Mouse (Mus musculus) midbrain, embryonic 14.5 days (tissue): ENCODE data around the gene Sp2. TPM values are rescaled to one million over a fixed set of nuclear protein-coding genes. Genes with fewer than 3 reads are reported as not detected.
A peak's percentile ranks its signal among the peaks of the same experiment; 100 is the strongest.

ENCODE experiments used
- ATAC-seq: fragments of 200-750 bp; cut with Nextera tagmentation; 2 replicates; pipeline ENCODE4 v1.8.0; 2017; ENCODE audit warnings: moderate number of reproducible peaks, moderate library complexity; ENCODE audit not compliant: low FRiP score, low TSS enrichment
- DNase-seq: peaks from one replicate; pipeline ENCODE4 v3.0.0-alpha.2; 2015
- H3K27ac ChIP-seq: fragments of 300-500 bp; sonication (generic); replicated peaks from 2 replicates; pipeline ENCODE4 v1.5.1; 2014; ENCODE audit warnings: mild to moderate bottlenecking, low read depth, low read length, moderate library complexity
- H3K27me3 ChIP-seq: fragments of 300-500 bp; sonication (generic); 2 replicates; pipeline ENCODE4 v1.6.1; 2014; ENCODE audit warnings: low read length, control low read depth, mixed read lengths; ENCODE audit not compliant: control insufficient read depth, insufficient read depth
- H3K36me3 ChIP-seq: fragments of 300-500 bp; sonication (generic); 2 replicates; pipeline ENCODE4 v1.6.1; 2014; ENCODE audit warnings: low read length, control low read depth; ENCODE audit not compliant: control insufficient read depth, insufficient read depth
- H3K4me1 ChIP-seq: fragments of 300-500 bp; sonication (generic); 2 replicates; pipeline ENCODE4 v1.6.1; 2014; ENCODE audit warnings: mild to moderate bottlenecking, antibody characterized with exemption, low read length, control low read depth; ENCODE audit not compliant: control insufficient read depth, insufficient read depth
- H3K4me2 ChIP-seq: fragments of 300-500 bp; sonication (generic); 2 replicates; pipeline ENCODE4 v1.6.1; 2014; ENCODE audit warnings: mild to moderate bottlenecking, low read length, moderate library complexity
- H3K4me3 ChIP-seq: fragments of 300-500 bp; sonication (generic); replicated peaks from 2 replicates; pipeline ENCODE4 v1.5.1; 2014; ENCODE audit warnings: low read depth, low read length
- H3K9ac ChIP-seq: fragments of 300-500 bp; sonication (generic); replicated peaks from 2 replicates; pipeline ENCODE4 v1.6.1; 2014; ENCODE audit warnings: mild to moderate bottlenecking, low read length, moderate library complexity
- H3K9me3 ChIP-seq: fragments of 300-500 bp; sonication (generic); 2 replicates; pipeline ENCODE4 v1.6.1; 2016; ENCODE audit warnings: low read length, control low read depth, mixed read lengths; ENCODE audit not compliant: control insufficient read depth
- WGBS: fragments of 180-500 bp; shearing (Covaris S2); extraction: QIAGEN DNeasy Blood & Tissue Kit; methylation state at CpG from one replicate; pipeline ENCODE4 v1.1.7; 2014; 5-methylcytosine and 5-hydroxymethylcytosine counted together
- polyA plus RNA-seq: library from polyadenylated mRNA; unstranded; fragments of >200 nt; fragmentation: Nextera tagmentation; extraction: Ambion mirVana; gene quantifications from 2 replicates; pipeline ENCODE4 v1.2.1, GENCODE M21; 2014

Sp2 gene
- polyA plus RNA-seq, 1 experiment from 2014 or later = 17.2 TPM

DNA sequence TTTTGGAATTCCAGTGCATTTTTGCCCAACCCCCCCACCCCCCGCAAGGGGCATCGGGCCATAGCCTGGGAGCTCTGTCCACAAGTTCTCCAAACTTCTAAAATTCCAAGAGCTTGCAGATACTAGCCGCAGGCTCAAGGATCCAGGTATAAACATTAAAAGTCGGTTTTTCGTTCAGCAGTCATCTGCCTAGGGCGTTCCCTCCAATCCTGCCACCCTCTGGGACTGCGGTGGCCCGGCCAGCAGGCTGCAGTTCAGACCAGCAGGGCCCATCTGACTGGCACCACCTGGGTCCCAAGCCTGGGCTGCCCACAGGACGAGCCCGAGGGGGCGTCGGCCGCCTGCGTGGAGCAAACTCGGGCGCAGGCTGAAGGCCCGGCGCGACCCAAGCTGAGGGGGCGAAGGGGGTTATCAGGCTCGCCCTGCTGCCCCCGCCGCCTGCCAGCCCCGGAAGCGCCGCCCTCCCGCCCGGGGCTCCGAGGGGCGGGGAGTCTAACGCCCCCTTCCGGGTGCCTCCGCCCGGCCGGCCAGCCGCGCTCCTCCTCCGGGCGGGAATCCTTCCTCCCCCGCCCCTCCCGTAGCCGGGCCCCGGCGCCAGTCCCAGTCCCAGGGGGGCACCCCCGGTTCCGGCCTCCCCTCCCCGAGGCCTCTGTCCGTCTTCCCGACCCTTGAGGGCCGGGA lies 5.7 kb downstream of the Sp2 start:
- 1% methylated on average over 49 of the region's 50 CpGs for WGBS
- ATAC-seq = peak; percentile 80

DNA sequence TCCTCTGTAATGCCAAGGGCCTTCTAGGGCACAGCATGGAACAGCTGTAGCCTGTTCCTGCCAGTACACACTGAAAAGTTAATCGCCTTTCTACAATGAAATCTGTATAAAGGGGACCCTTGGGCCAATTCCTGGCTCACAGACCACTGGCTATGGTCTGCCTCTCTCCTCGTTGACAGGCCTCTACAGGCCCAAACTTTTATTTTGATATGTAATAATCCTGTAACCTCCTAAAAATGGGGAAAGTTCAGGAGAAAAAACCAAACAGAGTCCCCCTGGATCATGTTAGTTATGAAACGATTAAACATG lies 6.4 kb downstream of the Sp2 start:
- H3K36me3 ChIP-seq = no peaks in the 10 kb centered on the region
- 54% methylated on average over 3 of the region's 3 CpGs for WGBS
- peak overlapping the region; percentile 93 for H3K9ac ChIP-seq
- no peaks in the 10 kb centered on the region for H3K9me3 ChIP-seq
- H3K4me1 ChIP-seq = peaks cover 24% of the 10 kb centered on the region
- peak overlapping the region; percentile 97; the same call in 1 of the 2 replicates for H3K27ac ChIP-seq
- ATAC-seq (no peak), DNase-seq (no peak)
- peak overlapping the region; percentile 87 for H3K4me2 ChIP-seq
- no peaks in the 10 kb centered on the region for H3K27me3 ChIP-seq
- peak overlapping the region; percentile 88 for H3K4me3 ChIP-seq

More for the DNA sequence above, 5.7 kb downstream of the Sp2 start:
- Histone ChIP-seq H3K4me2 (peak overlapping the region; percentile 87), H3K4me1 (peaks cover 24% of the 10 kb centered on the region), H3K27me3 (no peaks in the 10 kb centered on the region), H3K36me3 (no peaks in the 10 kb centered on the region), H3K4me3 (peak overlapping the region; percentile 88), H3K9me3 (no peaks in the 10 kb centered on the region), H3K9ac (peak overlapping the region; percentile 93), H3K27ac (peak overlapping the region; percentile 97)
- DNase-seq = peak; percentile 92

DNA sequence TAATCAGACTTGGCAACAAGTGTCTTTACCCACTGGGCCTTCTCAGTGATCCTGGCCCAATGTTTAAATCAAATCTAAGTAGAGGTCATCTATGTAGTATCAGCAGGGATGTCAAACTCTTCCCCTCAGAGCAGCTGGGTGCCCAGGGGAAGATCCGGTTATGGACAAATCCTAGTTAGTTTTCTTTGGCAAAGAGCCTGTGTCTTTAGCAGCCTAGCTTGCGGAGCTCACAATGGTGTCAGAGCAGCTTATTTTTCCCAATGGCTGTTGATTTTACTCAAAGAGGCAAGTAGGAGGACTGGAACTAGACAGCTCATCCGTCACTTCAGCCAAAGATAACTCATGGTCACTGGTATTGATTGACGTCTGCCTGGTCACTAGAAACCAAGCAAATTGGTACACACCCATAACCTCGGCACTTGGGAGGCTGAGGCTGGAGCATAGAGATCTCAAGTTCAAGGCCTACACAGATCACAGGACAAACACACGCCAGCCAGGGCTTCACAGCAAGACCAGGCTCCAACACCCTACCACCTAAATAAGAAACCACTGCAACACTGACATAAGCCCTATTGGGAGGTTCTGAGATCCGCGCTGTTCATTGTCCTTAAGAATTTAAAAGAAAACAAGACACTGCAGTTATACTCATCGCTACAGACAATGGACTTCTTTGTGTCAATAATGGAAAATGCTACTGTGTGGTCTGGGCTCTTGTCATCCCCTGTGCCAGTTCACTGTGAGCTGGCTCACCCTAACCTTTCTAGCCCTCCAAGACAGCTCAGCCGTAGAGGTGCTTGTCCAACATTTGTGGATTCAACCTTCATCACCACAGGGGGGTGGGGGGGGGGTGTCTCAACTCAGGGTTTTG lies 7.0 kb downstream of the Sp2 start:
- no peak for ATAC-seq
- peak overlapping the region; percentile 88; the same call in 1 of the 2 replicates for H3K4me3 ChIP-seq

DNA sequence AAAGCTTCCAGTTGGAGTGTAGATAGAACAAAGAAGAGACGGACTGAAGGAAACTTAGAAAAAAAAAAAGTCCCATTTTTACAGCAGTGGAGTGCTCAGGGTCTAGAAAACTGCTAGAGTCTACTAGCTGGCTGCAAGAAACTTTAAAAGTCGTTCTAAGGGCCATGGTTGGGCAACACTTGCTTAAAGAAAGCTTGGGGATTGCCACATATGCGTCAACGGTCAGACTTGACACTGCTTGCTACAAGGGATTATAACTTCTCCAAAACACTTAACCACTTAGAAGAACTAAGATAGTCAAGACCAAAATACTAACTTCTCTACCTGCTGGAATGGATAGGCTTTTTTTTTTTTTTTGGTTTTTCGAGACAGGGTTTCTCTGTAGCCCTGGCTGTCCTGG lies 7.9 kb downstream of the Sp2 start:
- H3K36me3 ChIP-seq = no peaks in the 10 kb centered on the region
- H3K9ac ChIP-seq = no peak overlapping the region
- H3K4me3 ChIP-seq = no peak overlapping the region
- ATAC-seq (no peak), DNase-seq (no peak)
- no peaks in the 10 kb centered on the region for H3K9me3 ChIP-seq
- H3K4me2 ChIP-seq = no peak overlapping the region
- WGBS = 89% methylated on average over 5 of the region's 5 CpGs
- peaks cover 24% of the 10 kb centered on the region for H3K4me1 ChIP-seq
- no peak overlapping the region for H3K27ac ChIP-seq
- H3K27me3 ChIP-seq = no peaks in the 10 kb centered on the region

More for the DNA sequence above, 7.0 kb downstream of the Sp2 start:
- DNase-seq = no peak
- H3K9me3 ChIP-seq = no peaks in the 10 kb centered on the region
- WGBS = 84% methylated on average over 10 of the region's 10 CpGs
- H3K27ac ChIP-seq = 0 out of 2 replicates have a peak overlapping the region, but pooled peaks have one; percentile 49
- peak overlapping the region; percentile 87 for H3K4me2 ChIP-seq
- H3K36me3 ChIP-seq = no peaks in the 10 kb centered on the region
- H3K4me1 ChIP-seq = peaks cover 24% of the 10 kb centered on the region
- H3K27me3 ChIP-seq = no peaks in the 10 kb centered on the region
- H3K9ac ChIP-seq = peak overlapping the region; percentile 93

DNA sequence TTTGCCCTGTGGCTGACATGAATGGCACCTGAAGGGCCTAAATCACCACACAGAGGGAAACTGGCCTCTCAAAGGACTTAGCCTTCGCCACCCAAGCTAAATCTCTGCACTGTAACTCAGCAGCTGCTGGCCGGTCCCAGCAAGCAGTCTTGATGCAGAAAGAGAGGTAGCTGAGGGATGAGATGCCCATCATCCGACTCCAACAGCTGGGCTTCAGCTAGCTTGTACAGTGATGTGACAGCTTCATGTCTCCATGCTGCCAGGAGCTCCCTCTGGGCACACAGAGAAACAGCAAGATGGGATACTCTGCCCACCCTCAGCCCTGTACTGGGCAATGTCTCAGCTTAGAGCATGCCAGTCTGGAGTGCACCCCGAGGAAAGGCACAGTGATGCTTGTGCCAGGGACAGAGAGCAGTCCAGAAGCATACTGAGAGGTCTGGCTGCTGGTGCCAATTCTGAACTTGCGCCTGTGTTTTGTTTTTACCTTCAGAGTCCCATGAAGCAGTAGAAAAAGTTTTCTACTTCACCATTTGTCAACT lies 9.3 kb downstream of the Sp2 start:
- no peak overlapping the region for H3K9ac ChIP-seq
- H3K4me1 ChIP-seq = peaks cover 23% of the 10 kb centered on the region
- no peak overlapping the region for H3K4me2 ChIP-seq
- no peaks in the 10 kb centered on the region for H3K9me3 ChIP-seq
- peak overlapping the region; percentile 14 for H3K27ac ChIP-seq
- 78% methylated on average over 5 of the region's 5 CpGs for WGBS
- H3K27me3 ChIP-seq = no peaks in the 10 kb centered on the region
- DNase-seq (no peak), ATAC-seq (no peak)
- no peak overlapping the region for H3K4me3 ChIP-seq
- H3K36me3 ChIP-seq = no peaks in the 10 kb centered on the region

DNA sequence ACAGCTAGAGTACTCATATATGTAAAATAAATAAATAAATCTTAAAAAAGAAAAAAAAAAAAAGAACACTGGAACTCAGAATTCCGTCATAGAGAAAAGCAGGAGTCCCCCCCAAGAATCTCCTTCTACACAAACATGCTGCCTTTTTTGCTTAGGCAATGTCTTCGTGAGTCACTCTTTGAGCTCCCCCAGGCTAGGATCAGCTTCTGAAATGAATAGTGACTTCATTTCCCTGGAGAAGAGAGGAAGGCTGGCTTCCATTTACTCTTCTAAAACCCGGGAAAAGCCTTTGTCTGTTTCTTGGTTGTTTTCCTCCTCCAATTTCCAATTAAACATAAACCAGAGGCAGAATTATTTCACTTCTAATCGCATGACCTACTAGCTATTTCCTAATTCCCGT lies 9.9 kb downstream of the Sp2 start:
- Histone ChIP-seq H3K4me3 (no peak overlapping the region), H3K27ac (peak overlapping the region; percentile 14), H3K9me3 (no peaks in the 10 kb centered on the region), H3K4me1 (peaks cover 19% of the 10 kb centered on the region), H3K4me2 (no peak overlapping the region), H3K27me3 (no peaks in the 10 kb centered on the region), H3K9ac (no peak overlapping the region), H3K36me3 (no peaks in the 10 kb centered on the region)
- 72% methylated on average over 5 of the region's 5 CpGs for WGBS
- no peak for ATAC-seq
- DNase-seq = peak; percentile 54

DNA sequence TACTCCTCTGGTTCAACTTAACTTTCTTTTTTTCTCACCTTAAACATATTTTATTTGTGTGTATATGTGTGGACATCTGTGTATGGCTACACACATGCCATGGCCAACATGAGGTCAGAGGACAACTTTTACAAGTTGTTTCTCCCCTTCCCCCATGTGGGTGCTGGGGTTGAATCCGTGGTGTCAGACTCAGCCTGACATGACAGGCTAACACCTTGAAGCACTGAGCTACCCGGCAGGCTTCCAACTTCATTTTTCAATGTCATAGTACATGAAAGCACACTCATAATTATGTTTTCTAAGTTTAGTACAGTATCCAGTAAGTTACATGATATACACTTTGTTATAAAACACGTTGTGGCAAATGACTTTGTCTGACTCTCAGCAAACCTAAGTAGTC lies 12.4 kb downstream of the Sp2 start:
- H3K4me1 ChIP-seq = peaks cover 8% of the 10 kb centered on the region; the same call in 1 of the 2 replicates
- H3K27ac ChIP-seq = no peak overlapping the region
- H3K36me3 ChIP-seq = no peaks in the 10 kb centered on the region
- DNase-seq = no peak
- H3K4me3 ChIP-seq = no peak overlapping the region
- WGBS = 89% methylated on average over 3 of the region's 3 CpGs
- H3K9me3 ChIP-seq = no peaks in the 10 kb centered on the region
- ATAC-seq = no peak
- no peak overlapping the region for H3K4me2 ChIP-seq
- no peaks in the 10 kb centered on the region for H3K27me3 ChIP-seq
- H3K9ac ChIP-seq = no peak overlapping the region

DNA sequence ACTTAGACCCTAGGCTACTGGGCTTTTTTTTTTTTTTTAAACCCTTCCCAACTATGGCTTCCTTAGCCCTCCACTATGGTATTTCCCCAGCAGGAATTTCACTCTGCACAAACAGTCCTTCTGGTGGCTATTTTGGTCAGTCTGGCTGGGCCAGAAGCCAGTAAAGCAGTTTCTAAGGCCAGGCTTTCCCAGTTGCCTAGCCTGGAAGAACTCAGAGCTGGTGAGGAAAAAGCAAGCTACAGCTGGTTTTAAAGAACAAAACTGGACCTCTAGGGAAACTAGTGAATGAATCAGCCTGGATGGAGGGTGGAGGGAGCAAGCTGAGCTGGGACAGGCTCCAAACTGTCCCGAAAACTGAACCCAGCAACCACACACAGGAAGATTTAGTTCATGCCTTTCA lies 13.0 kb downstream of the Sp2 start:
- no peak for ATAC-seq
- Histone ChIP-seq H3K36me3 (no peaks in the 10 kb centered on the region), H3K9me3 (no peaks in the 10 kb centered on the region), H3K27ac (0 out of 2 replicates have a peak overlapping the region, but pooled peaks have one; percentile 3), H3K4me1 (peaks cover 8% of the 10 kb centered on the region; the same call in 1 of the 2 replicates), H3K9ac (no peak overlapping the region; the same call in 1 of the 2 replicates), H3K27me3 (no peaks in the 10 kb centered on the region), H3K4me2 (no peak overlapping the region), H3K4me3 (no peak overlapping the region)
- 82% methylated on average over 1 of the region's 1 CpGs for WGBS
- DNase-seq = no peak
